Mouse (Mus musculus) mature B cell (primary cell): ENCODE results near the gene Olfr806.

Experiments used
- in situ Hi-C: fragments of 300-500 bp; cut with MboI; formaldehyde crosslinking; loops from 2 replicates; pipeline ENCODE4 v1.14.3; 2019

The Olfr806 gene

DNA sequence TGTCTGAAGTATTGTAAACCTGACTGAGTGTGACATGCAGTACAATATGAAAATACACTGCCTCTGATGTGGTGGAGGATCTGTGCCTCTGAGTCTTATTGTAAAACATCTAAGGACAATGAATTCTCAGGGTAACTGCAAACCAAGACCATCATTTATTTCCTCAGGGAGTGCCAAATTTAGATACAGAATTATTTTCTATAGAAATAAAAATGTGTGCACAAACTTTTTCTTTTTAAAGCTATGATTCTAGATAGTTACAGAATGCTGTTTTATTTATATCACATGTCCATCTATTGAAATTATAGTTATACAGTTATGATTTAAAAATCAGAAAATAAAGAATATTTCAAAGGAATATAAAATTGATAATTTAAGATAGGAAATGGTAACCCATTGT lies at the start of gene Olfr806:
Gene Olfr806 (minus strand): TSS at position 101 of the 400 bp plus-strand sequence.
- in situ Hi-C loops = no loop called here

DNA sequence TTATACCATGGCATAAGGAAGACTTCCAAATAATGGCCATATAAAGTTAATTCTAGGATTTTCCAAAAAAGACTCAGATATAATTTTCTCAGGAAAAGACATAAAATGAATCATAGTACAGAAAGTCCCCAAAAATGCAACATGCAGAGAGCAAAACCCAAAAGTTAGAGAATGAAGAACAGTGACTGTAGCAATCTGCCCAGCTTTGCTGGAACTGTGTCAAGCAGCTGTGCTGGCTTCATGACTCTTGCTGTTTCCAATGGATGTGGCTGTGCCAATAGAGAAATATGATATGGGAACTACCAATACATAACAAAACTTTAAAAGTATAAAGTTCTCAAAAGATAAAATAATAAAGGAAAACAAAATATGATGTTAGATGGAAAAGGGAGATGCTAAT lies 36.4 kb upstream of the Olfr806 start:
- in situ Hi-C loops = no loop called here

- in situ Hi-C loops = no loop called here
Observed at GRCm38 (mm10) chr10:129774338-129774737, 32.6 kb upstream of the Olfr806 start, which contains the start of gene Olfr809. Gene Olfr809 (plus strand): TSS chr10:129774638.

DNA sequence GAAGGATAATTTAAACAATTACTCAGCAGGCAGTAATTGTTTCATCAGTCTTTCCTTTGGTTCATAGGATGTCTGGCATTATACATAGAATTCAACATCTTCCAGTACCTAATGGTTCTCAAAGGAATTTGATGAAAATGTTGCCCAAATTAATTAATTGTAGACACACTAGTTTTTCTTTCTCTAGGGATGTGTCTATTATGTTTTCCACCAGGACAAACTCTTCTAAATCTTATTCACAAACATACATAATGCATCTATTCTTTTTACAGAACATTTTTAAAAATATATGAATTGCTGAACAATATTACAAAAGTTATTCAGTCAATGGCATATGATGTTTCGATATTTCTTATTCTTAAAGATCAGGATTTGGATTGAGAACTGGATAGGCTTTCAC lies 23.5 kb upstream of the Olfr806 start, which contains the start of gene Olfr808:
Gene Olfr808 (plus strand): TSS at position 301 of the 400 bp plus-strand sequence.
- in situ Hi-C loops = no loop called here

GRCm38 (mm10) chr10:129757693-129758092 lies 16.0 kb upstream of the Olfr806 start, which contains the start of gene Olfr807:
Gene Olfr807 (minus strand): TSS chr10:129757793.
- in situ Hi-C loops = no loop called here

- in situ Hi-C loops = no loop called here
Observed at GRCm38 (mm10) chr10:129729275-129729674, 12.4 kb downstream of the Olfr806 start, which contains the start of gene Olfr805. Gene Olfr805 (minus strand): TSS chr10:129729375.

DNA sequence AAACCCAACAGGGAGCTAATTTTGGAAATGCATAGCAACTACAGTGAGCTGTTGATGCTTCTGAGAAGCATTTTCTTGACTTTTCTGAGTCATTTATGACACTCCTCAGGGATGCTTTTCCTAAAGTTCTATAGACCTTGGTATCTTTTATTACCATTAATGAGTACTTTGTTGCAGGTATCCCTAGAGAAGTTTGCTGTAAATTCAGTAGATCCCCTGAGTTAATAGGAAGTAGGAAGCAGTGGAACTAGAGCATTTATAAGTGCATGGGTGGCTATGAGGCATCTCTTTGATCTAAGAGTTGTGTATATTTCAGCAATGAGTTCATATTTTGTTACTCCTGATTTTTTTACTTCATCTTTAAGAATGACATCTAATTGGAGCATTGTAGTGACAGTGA lies 38.8 kb downstream of the Olfr806 start, which contains the start of gene Olfr804:
Gene Olfr804 (plus strand): TSS at position 301 of the 400 bp plus-strand sequence.
- in situ Hi-C loops = no loop called here

- in situ Hi-C loops = no loop called here
Observed at GRCm38 (mm10) chr10:129694186-129694585, 47.5 kb downstream of the Olfr806 start, which contains the start of gene Olfr803. Gene Olfr803 (minus strand): TSS chr10:129694286.

- in situ Hi-C loops = no loop called here
Observed at GRCm38 (mm10) chr10:129688069-129688468, 53.7 kb downstream of the Olfr806 start, which contains the start of gene Olfr802. Gene Olfr802 (minus strand): TSS chr10:129688169.
